ENCODE assay signal across 17 mouse cellular contexts in genomic region chr14:72845621-72846440, GRCm38 (mm10).
DNase-seq lines count a peak whose midpoint lies in the region; ATAC-seq and TF ChIP-seq lines count a peak whose summit lies in the region.
"Had no signal": no experiment of that assay in that cellular context is flagged by ENCODE, and none has a peak within 500 bp of the region (broad histone marks: within the 10 kb centered on the region; RNA-seq: fewer than 3 reads in every experiment).

No protein-coding gene starts in this region.

- no peak for TF ChIP-seq CTCF in hindbrain, postnatal 0 days (IDR thresholded peaks at IDR 0.05; ENCODE audit: low read depth)
- TF ChIP-seq CTCF in thymus, adult 2 months (IDR thresholded peaks at IDR 0.05; ENCODE audit: borderline replicate concordance, control insufficient read depth, extremely low read depth, insufficient read depth, low read length, poor library complexity) = no peak
- TF ChIP-seq CTCF in gastrocnemius, adult 2 months (IDR thresholded peaks at IDR 0.05) = no peak

- H3K27me3 ChIP-seq in hindbrain, postnatal 0 days (ENCODE audit: insufficient read depth, low read length) = no peaks in the 10 kb centered on the region
- no peaks in the 10 kb centered on the region for H3K27me3 ChIP-seq in thymus, adult 2 months (ENCODE audit: control insufficient read depth, insufficient read depth, low read length)

- intact Hi-C loops in gastrocnemius, adult 2 months (cut with DNase I) = no loop called here

- peak; percentile 39 for DNase-seq in heart, adult 11 months
- DNase-seq in heart, adult 18-20 months = no peak
- DNase-seq in 3T3-L1 (ENCODE audit: low read depth, low spot score) (peak; percentile 23), WW6 (ENCODE audit: low read depth, low spot score) (peak; percentile 22)
- DNase-seq in hindbrain, postnatal 0 days (ENCODE audit: low spot score) = peak; percentile 58
- DNase-seq in adrenal gland, postnatal 25 days = no peak
- DNase-seq in thymus, adult 2 months = no peak
- no peak for DNase-seq in gastrocnemius, adult 2 months
- DNase-seq: cerebellum, adult 9-11 months; gastrocnemius, postnatal 10 days; heart, postnatal 4 days; kidney, adult 8-10 months; lung, embryonic 14.5 days; thymus, postnatal 4 days had no signal

- no peaks in the 10 kb centered on the region for H3K9me3 ChIP-seq in hindbrain, postnatal 0 days (ENCODE audit: low read length)
- H3K9me3 ChIP-seq: embryonic facial prominence, embryonic 10.5 days had no signal

- H3K36me3 ChIP-seq in hindbrain, postnatal 0 days (ENCODE audit: insufficient read depth, low read length) = no peaks in the 10 kb centered on the region
- no peaks in the 10 kb centered on the region for H3K36me3 ChIP-seq in thymus, adult 2 months (ENCODE audit: control insufficient read depth, insufficient read depth, low read length)
- H3K36me3 ChIP-seq: embryonic facial prominence, embryonic 10.5 days had no signal

- no peaks in the 10 kb centered on the region for H3K4me1 ChIP-seq in hindbrain, postnatal 0 days (ENCODE audit: insufficient read depth, low read length)
- H3K4me1 ChIP-seq in thymus, adult 2 months (replicated peaks; ENCODE audit: control insufficient read depth, insufficient read depth, low read length) = no peaks in the 10 kb centered on the region
- H3K4me1 ChIP-seq: embryonic facial prominence, embryonic 10.5 days had no signal

- WGBS in hindbrain, postnatal 0 days = 40% methylated on average over 5 of the region's 5 CpGs
- WGBS in thymus, adult 2 months = 91% methylated on average over 5 of the region's 5 CpGs

- no peak for TF ChIP-seq POLR2A in thymus, adult 2 months (IDR thresholded peaks at IDR 0.05; ENCODE audit: control insufficient read depth, extremely low read depth, insufficient read depth, low read length, poor library complexity)

- no peak overlapping the region for H3K4me2 ChIP-seq in hindbrain, postnatal 0 days (ENCODE audit: low read depth, low read length)
- H3K4me2 ChIP-seq: heart, embryonic 11.5 days; lung, embryonic 14.5 days had no signal

- ATAC-seq in hindbrain, postnatal 0 days = peak; percentile 35; the same call in 1 of the 2 replicates

- no peak overlapping the region for H3K9ac ChIP-seq in hindbrain, postnatal 0 days (replicated peaks; ENCODE audit: low read length)
- H3K9ac ChIP-seq: lung, embryonic 14.5 days had no signal

- no peak overlapping the region for H3K4me3 ChIP-seq in hindbrain, postnatal 0 days (ENCODE audit: low read length)
- H3K4me3 ChIP-seq in thymus, adult 2 months (ENCODE audit: control insufficient read depth, insufficient read depth, low read length) = no peak overlapping the region
- H3K4me3 ChIP-seq in gastrocnemius, adult 2 months = no peak overlapping the region
- H3K4me3 ChIP-seq: embryonic facial prominence, embryonic 10.5 days; left cerebral cortex, adult 2 months had no signal

- H3K27ac ChIP-seq in hindbrain, postnatal 0 days = no peak overlapping the region
- no peak overlapping the region for H3K27ac ChIP-seq in thymus, adult 2 months (ENCODE audit: control insufficient read depth, insufficient read depth, low read length)
- H3K27ac ChIP-seq in gastrocnemius, adult 2 months = no peak overlapping the region
- H3K27ac ChIP-seq: embryonic facial prominence, embryonic 10.5 days; left cerebral cortex, adult 2 months had no signal

Comparison
In these comparisons a context has a peak if more than half of its experiments do, and no peak if none do; other contexts are left out.
1. DNase-seq: peak in heart, adult 11 months (single experiment), 3T3-L1 (single experiment), WW6 (single experiment) and hindbrain, postnatal 0 days (single experiment); none in heart, adult 18-20 months (0 of 2), adrenal gland, postnatal 25 days (single experiment), thymus, adult 2 months (single experiment) and gastrocnemius, adult 2 months (single experiment).